Mouse (Mus musculus) megakaryocyte-erythroid progenitor cell, adult 5-6 weeks (primary cell): ENCODE data around the gene Rimkla. TPM values are rescaled to one million over a fixed set of nuclear protein-coding genes. Genes with fewer than 3 reads are reported as not detected.

Source experiments
- ATAC-seq: replicated peaks from 2 replicates; pipeline ENCODE4 v1.8.0; 2016; ENCODE audit warnings: mild to moderate bottlenecking, inconsistent platforms; ENCODE audit not compliant: severe bottlenecking, poor library complexity, low FRiP score, low TSS enrichment
- total RNA-seq, 2 experiments: library from RNA; stranded (forward) in 1 of 2; stranded (reverse) in 1 of 2; fragments of 200-1000, 215-1000 nt in 1 of 2; fragments of >200 nt in 1 of 2; fragmentation: Nextera tagmentation in 1 of 2; gene quantifications; 2 replicates each; pipeline ENCODE4 v1.2.3; 2014 to 2017

The Rimkla gene
- total RNA-seq, 2 experiments from 2014 or later, result not detected

DNA sequence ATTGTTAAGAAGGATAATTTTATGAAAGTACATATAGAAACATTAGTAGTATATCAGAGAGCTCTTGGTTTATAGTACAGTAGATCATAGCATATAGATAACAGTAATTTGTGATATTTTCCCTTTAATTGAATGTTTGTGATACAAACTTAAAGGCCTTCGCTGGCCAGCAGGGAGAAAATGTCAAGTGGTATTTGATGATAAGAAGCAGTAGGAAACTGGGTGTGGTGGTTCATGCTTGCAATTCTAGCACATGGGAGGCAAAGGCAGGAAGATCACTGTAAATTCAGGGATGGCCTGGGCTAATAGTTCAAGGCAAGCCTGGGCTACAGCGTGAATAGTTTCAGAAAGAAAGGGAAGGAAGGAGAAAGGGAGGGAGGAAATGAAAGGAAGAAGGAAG, 67.4 kb downstream of the Rimkla start:
- ATAC-seq, result peak; percentile 38

- ATAC-seq, result peak; percentile 69
Observed at GRCm38 (mm10) chr4:119422294-119422964, 70.0 kb downstream of the Rimkla start, which contains the start of the genes Ppcs and Zmynd12. TSS of gene Ppcs (minus strand) at chr4:119422420. TSS of gene Zmynd12 (plus strand) at chr4:119422814.

DNA sequence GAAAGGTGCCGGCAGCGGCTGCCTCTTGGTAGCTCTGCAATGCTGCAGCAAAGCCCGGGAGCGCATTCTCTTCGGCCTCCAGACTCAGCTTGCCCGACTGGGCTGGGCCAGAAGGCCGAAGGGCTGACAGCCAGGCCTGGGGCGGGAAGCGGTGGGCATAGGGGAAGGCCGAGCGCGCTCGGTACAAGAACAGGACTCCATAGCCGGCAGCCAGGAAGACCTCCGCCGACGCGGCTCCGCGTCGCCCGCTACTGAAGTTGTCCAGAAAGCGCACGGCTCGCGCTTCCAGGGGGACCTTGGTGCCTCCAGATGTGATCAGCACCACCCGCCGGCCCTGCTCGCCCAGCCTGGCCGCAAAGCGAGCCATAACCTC, 70.5 kb downstream of the Rimkla start:
- ATAC-seq, result peak; percentile 23; the same call in 1 of the 2 replicates

GRCm38 (mm10) chr4:119421191-119421590, 71.2 kb downstream of the Rimkla start:
- ATAC-seq, result no peak

- peak; percentile 63 for ATAC-seq
Observed at GRCm38 (mm10) chr4:119417894-119418293, 74.5 kb downstream of the Rimkla start.

DNA sequence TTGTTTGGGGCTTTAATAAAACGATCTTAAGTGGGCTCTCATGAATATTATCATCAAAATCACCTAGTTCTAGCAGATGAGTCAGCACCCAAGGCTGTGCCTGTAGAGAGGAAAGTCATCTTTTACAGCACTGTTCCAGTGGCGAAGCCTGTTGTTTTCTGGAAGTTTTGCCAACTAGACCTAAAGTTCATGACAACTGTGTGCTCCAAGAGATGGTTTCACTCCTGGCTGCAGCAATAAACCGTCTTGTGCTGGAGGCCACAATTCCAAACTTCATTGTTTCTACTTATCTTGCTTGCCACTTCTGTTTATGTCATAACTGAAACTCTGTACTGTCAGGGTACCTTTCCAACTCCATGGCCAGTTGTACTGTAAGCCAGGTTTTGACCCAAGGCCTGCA, 75.2 kb downstream of the Rimkla start:
- ATAC-seq, result no peak

Other genes starting within 250 kb of the Rimkla start
- not detected in 2 replicates for gene Cldn19, start 237.2 kb downstream of the Rimkla start, total RNA-seq (2014; fragmentation: Nextera tagmentation)
- not detected in 2 replicates for gene Cldn19, start 237.2 kb downstream of the Rimkla start, total RNA-seq (2017)
- 1,098 and 1,257 TPM in 2 replicates for gene Ybx1, start 198.0 kb downstream of the Rimkla start, total RNA-seq (2014; fragmentation: Nextera tagmentation)
- gene Ybx1, start 198.0 kb downstream of the Rimkla start, total RNA-seq (2017), result 1,610 and 1,654 TPM in 2 replicates
- gene Ppih, start 172.1 kb downstream of the Rimkla start, total RNA-seq (2014; fragmentation: Nextera tagmentation), result 158 and 164 TPM in 2 replicates
- gene Ppih, start 172.1 kb downstream of the Rimkla start, total RNA-seq (2017), result 164 and 168 TPM in 2 replicates
- 0.27 TPM in 1 of 2 replicates, not detected in the other for gene Ccdc30, start 77.1 kb downstream of the Rimkla start, total RNA-seq (2014; fragmentation: Nextera tagmentation)
- gene Ccdc30, start 77.1 kb downstream of the Rimkla start, total RNA-seq (2017), result 0.50 and 2.9 TPM in 2 replicates
- 6.3 and 13.0 TPM in 2 replicates for gene Ppcs, start 70.2 kb downstream of the Rimkla start, total RNA-seq (2014; fragmentation: Nextera tagmentation)
- gene Ppcs, start 70.2 kb downstream of the Rimkla start, total RNA-seq (2017), result 3.8 and 4.8 TPM in 2 replicates
- not detected in 2 replicates for gene Zmynd12, start 69.8 kb downstream of the Rimkla start, total RNA-seq (2014; fragmentation: Nextera tagmentation)
- not detected in 2 replicates for gene Zmynd12, start 69.8 kb downstream of the Rimkla start, total RNA-seq (2017)
- 31.1 and 58.3 TPM in 2 replicates for gene Foxj3, start 44.4 kb upstream of the Rimkla start, total RNA-seq (2014; fragmentation: Nextera tagmentation)
- gene Foxj3, start 44.4 kb upstream of the Rimkla start, total RNA-seq (2017), result 22.8 and 33.9 TPM in 2 replicates
- 1.5 TPM in 1 of 2 replicates, not detected in the other for gene Frg2f1, start 46.9 kb upstream of the Rimkla start, total RNA-seq (2014; fragmentation: Nextera tagmentation)
- gene Frg2f1, start 46.9 kb upstream of the Rimkla start, total RNA-seq (2017), result 0.28 and 1.7 TPM in 2 replicates
- not detected in 2 replicates for gene Guca2a, start 145.1 kb upstream of the Rimkla start, total RNA-seq (2014; fragmentation: Nextera tagmentation)
- not detected in 2 replicates for gene Guca2a, start 145.1 kb upstream of the Rimkla start, total RNA-seq (2017)
- gene Guca2b, start 166.3 kb upstream of the Rimkla start, total RNA-seq (2014; fragmentation: Nextera tagmentation), result not detected in 2 replicates
- gene Guca2b, start 166.3 kb upstream of the Rimkla start, total RNA-seq (2017), result not detected in 2 replicates
- 2.7 and 2.9 TPM in 2 replicates for gene Hivep3, start 241.2 kb upstream of the Rimkla start, total RNA-seq (2014; fragmentation: Nextera tagmentation)
- gene Hivep3, start 241.2 kb upstream of the Rimkla start, total RNA-seq (2017), result 1.6 and 2.5 TPM in 2 replicates